Mouse (Mus musculus) left cerebral cortex, adult 8-10 months (tissue): ENCODE results near the gene Epn2. TPM values are rescaled to one million over a fixed set of nuclear protein-coding genes. Genes with fewer than 3 reads are reported as not detected.
A peak's percentile ranks its signal among the peaks of the same experiment; 100 is the strongest.

Source experiments
- DNase-seq, 2 experiments: peaks; one replicate each; pipeline ENCODE4 v3.0.0; 2022; ENCODE audit warnings: low spot score in 2 of 2
- total RNA-seq, 4 experiments: library from RNA; stranded (reverse); gene quantifications; 2 replicates each; pipeline ENCODE4 v1.2.4; 2022

The Epn2 gene
- 100 to 1,000 TPM; 101 to 118 (median 107) TPM for total RNA-seq

DNA sequence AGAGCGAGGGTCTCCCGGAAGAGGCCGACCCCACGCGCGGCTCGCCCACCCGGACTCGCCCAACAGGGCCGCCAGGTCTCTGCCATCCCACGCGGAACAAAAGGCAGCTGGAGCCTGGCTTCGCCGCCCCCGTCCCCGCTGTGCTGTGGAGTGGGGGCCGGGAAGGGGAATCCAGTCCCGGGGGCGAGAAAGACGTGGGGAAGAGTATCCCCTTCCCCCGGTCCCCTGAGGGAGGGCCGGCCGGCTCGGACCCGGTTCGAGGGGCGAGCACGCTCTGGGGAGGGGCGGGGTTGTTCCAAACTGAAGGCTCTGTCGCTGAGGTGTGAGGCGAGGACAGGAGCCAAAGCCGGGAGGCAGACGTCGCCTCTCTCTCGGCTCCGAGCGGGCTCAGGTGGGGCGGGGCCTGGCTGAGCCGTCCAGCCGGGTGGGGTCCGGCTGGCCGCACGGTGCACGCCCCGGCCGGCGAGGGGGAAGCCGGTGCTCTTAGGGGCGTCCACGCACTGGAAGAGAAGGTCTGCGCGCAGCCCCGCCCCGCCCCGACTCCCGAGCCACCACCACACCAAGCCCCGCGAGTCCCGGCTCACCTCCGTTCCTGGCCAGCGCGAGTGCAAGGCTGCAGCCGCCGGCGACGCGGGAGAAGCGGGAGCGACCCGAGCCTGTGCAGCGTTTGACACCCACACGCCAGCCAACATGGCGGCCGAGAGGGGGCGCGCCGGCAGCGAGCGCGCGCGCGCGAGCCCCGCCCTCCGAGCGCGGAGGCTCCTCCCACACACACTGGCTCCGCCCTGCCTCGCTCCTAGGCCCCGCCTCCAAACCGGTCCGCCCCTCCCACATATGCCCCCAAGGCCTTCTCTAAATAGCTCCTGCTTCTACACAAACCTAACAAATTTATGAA, at the start of gene Epn2:
Epn2 (minus strand) TSS at position 705 of the 895 bp plus-strand sequence.
- peak; percentile 55 to 58 for DNase-seq

DNA sequence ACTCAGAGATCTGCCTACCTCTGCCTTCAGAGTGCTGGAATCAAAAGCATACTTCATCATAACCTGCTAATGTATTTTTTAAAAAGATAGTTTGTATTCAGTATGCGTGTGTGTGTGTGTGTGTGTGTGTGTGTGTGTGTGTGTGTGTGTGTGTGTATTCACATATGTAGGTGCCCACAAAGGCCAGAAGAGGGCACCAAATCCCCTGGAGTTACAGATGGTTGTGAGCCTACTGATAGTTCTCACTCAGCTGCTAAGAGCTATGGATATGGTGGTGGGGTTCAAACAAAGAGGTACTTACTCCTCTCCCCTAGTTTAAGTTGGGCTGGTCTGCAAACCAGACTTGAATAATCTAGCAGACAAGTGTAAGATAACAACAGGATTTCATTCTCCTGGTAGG, 47.0 kb upstream of the Epn2 start:
- DNase-seq, result no peak

DNA sequence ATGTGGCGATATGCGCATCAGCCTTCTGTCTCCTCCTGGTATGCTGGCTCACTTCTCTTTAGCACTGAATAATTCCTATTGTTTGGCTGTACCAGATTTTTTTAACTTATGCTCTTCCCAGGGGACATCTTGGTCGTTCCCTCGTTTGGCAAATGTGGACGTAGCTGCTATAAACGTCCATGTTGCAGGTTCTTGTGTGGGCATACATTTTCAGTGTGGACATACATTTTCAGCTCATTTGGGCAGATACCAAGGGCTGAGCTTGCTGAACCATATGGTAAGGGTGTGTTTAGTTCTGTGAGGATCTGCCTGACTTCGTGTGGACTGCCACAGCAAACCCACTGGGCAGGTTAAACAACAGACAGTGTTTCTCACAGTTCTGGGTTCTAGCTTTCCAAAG, 45.6 kb upstream of the Epn2 start:
- DNase-seq, result peak in 1 of 2 experiments; percentile 75

DNA sequence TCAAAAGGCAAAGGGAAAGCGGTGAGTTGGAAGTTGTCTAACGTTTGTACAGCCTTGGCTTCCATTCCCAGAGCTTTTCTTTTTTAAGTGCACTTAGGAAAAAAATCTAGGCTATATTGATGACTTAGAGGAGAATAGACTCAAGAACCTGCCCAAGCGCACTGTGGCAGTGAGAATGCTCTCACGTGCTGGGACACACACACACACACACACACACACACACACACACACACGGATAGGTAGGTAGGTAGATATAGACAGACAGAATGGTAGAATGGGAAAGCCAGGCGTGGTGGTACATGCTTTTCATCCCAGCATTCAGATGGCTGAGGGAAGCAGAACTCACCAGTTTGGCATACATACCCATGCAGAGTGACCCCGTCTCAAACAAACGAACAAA, 41.3 kb upstream of the Epn2 start:
- DNase-seq, result no peak

DNA sequence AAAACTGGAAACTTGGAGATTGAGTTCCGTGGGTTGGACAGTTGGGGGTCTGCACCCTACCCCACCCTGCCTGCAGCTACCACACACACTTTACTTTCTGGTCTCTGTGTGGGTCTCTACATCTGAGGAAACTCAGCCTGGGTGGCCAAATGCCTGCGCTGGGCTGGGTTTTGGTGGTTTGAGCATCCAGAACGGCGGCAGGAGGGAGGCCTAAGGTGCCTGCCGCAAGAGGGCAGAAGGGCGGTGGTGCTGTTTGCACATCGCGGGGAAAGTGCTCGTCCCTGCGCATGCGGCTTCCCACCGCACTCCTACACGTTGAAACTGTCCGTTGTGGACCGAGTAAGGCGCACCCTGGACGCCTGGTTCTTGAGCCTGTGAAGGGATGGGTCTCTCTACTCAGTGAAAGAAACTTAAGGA, 40.8 kb upstream of the Epn2 start:
- DNase-seq, result peak; percentile 78 to 79

DNA sequence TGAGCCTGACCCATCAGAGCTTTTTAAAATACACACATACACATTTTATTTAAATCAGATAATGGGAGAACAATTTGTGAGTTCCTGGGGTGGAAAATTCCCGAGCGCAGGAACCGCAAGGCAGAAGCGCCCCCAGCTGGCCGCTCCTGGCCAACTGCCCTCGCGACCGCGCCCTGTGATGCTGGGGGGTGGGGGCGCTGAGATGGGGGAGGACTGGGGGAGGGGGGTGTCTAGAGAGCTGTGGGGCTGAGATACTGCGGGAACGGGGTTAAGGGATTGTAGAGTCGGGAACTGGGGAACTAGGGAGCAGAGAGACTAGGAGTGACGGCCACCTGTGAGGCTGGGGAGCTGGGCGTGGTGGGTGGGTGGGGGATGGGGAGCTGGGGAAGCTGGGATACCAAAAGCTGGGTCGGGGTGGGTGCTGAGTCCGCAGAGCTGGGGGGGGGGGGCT, 40.3 kb upstream of the Epn2 start:
- DNase-seq, result peak; percentile 35 to 64

DNA sequence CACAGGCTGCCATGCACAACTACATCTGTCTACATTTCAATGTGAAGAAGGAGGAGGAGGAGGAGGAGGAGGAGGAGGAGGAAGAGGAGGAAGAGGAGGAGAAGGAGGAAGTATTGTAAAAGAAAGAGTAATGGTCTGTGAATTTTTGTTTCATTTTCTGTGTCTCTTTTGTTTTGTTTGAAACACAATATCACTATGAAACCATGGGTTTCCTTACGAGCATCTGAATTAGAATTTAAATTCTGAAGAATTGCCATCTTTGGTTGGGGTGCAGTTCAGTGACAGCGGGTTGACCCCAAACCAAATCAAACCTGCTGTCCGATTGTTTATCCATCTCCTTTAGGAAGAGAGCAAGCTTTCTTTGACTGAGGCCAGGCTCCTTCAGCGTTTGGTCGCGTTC, 39.9 kb upstream of the Epn2 start:
- no peak for DNase-seq

DNA sequence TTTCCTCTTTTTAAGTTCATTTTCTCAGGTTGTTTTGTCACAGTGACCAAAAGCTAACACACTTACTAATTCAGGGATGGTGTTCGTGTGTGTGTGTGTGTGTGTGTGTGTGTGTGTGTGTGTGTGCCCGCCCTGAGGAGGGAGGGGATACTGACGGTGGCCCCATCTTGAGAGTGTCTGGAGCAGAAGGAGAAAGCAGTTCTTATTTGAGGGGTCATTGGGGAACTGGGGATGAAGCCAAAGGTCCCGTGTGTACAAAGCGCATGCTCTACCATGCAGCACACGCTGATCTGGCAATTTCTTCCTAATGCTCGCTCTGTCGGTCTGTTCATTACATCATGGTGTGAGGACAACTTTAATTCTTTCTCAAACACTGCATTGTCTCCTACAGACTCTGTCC, 39.1 kb upstream of the Epn2 start:
- no peak for DNase-seq

DNA sequence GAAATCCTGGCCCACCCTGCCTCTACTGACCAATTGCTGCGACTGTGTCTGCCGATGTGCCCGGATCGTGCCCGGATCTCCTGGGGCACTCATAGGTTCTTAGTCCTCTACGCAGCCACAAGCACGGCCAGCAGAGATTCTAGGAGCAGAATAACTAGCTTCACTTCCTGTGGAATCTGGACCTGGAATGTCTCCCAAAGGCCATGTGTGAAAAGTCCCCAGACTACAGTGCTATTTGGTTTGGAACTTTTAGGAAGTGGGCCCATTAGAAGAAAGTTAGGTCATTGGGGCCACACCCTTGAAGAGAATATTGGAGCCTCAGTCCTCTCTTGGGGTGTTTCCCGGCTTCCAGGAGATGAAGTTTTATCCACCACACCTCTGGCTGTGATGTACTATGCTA, 38.6 kb upstream of the Epn2 start:
- no peak for DNase-seq

DNA sequence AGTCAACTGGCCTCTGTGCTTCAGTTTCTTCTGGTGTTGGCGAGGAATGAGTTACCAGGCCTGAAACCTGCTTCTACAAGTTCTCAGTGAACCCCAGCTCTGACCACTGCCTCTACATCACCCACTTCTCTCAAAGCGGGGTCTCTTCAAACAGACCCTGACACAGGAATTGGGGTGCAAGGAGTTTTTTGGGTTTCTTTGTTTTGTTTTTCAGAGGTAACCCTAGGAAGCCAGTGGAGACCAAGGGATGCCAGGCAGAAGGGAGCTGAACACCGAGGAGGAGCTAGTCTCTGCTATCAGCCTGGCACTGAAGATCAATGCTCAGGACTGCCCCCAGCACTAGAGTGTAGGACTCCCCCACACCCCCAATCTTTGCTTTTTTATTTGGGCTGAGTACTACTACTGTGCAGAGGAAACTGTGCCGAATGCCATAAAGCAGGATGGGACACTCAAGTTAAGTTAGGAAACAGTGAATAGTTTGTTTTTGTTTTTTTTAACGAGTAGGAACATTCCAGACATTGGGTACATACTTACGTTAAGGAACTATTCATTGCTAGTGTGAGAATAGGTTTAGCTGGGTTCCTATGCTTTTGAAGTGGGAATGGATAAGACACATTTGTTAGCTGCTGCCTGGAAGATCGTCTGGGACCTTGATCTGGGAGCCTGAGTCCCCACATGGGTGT, 37.9 kb upstream of the Epn2 start:
- no peak for DNase-seq

DNA sequence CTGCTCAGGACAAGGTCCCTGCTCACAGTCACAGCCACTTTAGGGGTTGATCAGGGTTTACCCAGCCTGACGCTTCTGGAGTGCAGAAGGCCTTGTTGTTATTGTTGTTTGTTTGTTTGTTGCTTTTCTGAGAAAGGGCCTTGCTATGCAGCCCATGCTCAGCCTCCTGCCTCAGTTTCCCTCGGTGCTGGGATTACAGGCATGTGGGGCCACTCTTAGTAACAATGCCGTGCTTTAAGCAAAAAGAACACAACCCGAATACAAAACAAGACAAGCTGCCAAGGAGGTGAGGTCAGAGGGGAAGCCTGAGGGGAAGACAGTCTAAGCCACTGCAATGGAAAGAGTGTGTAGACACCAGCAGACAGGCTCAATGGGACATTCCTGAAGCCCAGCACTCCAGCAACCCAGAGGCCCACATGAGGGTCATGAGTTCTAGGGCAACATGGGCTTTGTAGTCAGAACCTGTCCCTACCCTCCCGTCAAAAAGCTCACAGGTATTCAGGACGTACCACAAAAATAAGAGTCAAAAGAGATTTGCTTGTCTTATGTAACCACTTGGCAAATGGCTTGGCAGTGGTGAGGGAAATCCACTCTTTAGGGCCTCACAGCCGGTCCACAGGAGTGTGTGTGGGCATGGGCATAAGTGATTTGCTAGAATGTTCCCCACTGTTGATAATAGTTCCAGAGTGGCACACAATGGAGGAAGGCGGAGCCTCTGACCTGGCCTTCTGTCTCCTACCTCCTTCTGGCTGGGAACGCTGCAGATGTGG, 37.2 kb upstream of the Epn2 start:
- DNase-seq, result no peak

DNA sequence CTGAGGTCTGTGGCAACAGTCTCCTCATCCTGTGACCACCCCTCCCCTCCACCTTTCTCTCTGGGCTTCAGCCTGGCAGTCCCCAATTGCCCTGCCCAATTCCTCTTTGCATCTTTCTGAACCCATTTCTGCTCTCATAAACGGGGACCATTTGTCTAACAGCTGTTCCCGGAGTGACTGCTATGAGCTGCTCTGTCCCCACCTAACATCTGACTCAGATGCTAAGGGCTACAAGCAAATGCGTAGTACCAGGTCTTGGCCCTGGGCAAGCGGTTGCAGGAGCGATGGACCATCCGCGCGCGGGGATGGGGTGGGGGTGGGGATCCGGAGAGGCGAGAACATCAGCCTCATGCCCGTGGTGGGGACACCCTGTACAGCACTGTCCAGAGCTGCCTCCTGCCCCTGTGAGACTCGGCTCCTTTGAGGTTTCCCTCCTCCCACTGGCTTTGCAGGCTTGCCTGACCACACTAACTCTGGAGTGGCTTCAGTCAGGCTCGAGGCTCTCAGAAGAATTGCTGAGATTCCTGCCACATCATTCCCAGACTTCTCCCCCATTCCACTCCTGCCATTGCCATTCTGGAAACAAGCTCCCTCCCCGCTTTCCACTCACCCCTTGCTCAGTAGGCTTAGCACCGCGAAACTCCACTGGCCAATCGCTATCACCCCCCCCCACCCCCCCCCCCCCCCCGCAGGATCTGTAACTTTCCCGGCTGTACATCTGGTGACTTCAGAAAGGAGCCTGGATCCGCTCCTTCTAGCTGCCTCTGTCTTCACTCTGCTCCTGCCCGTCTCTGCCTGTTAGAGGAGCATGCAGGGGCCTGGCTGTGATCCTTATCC, 36.4 kb upstream of the Epn2 start:
- DNase-seq, result no peak

DNA sequence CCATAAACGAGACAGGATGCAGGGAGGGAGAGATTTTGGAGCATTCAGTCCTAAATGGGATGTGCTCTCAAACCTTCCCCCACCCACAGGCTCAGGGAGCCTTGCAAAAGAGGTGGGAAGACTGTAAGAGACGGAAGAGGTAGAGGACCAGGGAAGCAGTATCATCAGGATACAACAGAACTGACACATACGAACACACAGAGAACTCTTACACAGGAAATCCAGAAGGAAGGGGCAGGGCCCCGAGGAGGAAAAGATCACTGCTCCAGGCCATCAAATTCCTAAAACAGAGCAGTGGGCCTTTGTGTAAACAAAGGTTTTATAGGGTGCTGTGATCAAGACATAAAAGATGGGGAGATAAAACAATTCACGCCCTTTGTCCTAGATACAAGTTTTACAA, 34.9 kb upstream of the Epn2 start:
- no peak for DNase-seq

DNA sequence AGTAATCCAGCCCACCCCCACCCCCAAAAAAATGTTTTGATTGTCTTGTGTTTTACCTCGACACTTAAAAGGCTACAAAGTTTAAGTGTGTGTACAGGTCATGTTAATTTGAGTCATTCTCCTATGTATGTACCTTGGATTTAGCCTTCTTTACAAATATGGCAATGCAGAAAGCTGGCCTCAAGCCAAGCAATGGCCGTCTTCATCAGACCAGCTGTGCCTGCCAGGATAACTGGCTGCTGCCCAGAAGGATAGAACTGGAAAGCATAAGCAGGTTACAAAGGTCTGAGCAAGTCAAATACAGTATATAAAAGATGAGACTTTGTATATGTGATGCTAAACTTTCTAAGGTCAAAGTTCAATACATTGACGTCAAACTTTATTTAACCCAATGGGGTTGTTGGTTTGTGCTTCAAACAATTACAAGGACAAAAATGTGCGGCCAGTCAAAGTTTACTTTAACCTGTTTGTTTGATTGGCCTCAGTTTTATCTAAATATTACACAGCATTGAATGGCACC, 32.7 kb upstream of the Epn2 start:
- DNase-seq, result no peak

DNA sequence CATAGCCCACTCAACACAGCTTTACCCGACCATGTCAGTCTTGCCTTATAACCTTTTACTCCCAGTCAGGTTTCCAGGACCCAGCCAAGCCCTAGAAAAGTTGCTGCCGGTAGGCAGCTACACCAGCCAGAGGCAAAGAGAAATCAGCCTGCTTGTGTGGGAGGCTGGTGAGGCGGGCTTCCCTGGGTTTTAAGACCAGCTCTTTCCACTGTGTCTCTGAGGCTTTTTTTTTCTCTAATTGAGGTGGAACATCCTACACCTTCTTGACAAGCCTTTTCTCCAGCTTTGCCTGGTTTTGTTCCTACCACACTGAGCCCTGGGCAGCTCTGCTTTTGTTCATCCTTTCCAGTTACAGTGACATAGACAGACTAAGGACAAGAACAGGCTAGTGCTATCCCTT, 31.7 kb upstream of the Epn2 start:
- DNase-seq, result no peak

DNA sequence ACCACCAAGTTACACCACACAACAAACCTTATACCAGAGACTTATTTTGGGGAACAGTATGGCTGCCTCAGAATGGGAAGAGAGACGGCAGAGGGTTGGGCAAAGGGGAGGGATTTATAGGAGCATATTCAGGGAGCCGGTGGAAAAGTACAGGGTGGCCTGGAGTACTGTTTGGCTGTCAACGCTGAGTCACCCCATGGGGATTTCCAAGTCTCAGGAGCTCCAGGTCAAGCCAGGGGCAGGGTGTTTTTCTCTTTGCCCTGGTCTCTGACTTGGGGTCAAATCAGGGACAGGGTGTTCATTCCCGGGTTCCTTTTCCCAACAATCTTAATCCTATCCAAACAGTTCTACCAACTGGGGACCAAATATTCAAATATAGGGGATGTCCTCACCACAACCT, 28.6 kb upstream of the Epn2 start:
- no peak for DNase-seq

DNA sequence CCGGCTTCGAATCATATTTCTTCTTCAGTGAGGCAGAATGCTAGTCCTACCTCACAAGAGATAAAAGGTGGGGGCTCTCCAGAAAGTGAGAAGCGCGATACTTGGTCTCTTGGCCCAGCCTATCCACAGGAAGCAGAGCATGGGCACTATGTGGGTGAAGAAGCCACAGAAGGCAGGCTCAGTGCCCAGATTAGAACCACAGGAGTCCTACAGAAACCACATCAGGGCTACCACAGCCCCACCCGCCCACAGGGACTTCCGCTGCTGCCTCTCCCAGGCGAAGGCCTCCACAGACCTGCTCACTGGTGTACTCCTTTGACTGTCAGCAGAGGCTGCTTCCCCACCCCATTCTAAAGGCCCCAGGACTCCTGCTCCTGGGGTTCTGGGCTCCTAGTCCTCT, 23.2 kb upstream of the Epn2 start:
- DNase-seq, result no peak

DNA sequence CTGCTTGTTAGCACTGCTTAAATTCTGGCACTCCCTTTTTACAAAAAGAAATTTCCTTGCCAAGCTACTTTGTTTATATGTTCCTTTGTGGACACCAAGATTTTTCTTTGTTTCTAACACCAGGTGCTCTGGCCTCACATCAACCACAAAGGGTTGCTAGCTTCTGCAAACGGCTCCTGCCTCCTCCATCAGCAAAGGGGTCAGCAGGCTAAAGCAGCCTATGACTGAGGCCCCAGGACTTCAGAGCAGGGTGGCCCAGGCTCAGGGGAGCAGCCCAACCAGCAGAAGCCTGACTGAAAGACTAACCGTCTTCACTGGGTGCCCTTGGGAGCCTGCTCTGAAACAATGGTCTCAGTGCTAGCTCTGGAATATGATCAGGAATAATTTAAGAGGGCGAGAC, 22.0 kb upstream of the Epn2 start:
- no peak for DNase-seq

DNA sequence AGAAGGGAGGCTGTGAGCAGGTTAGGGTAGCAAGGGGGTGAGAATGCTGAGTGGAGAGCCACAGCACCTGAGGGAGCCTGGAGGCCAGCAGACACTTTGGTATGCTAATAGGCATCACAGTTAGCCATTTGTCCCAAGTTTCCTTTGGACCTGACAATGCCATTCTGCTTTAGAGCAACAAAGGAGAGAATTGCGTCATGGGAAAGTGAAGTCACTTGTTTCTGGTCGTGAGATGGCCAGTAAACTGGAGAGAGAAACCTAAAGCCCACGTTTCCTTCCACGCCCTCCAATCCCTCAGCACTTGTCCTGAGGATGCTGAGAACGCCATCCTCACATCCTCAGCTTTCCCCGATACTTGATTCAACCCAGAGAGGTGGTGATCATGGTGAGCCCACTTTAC, 18.9 kb upstream of the Epn2 start:
- DNase-seq, result no peak

DNA sequence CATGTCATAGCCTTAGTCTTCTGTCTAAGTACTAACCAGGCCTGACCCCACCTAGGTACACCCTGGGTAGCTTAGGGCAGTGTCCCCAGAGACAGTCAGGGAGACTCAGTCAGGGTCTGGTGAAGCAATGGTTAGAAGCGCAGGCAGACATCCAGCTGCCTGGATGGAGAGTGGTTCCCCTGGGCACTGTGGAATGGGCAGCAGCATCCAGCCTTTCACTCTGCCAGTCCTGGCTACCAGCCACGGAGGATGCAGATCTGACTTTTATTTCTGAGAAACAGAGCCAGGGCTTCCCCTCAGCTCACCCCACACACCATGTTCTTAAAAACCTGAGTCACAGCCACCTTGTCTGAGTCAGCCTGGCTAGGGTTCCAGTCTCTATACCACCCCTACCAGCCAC, 18.0 kb upstream of the Epn2 start:
- no peak for DNase-seq

DNA sequence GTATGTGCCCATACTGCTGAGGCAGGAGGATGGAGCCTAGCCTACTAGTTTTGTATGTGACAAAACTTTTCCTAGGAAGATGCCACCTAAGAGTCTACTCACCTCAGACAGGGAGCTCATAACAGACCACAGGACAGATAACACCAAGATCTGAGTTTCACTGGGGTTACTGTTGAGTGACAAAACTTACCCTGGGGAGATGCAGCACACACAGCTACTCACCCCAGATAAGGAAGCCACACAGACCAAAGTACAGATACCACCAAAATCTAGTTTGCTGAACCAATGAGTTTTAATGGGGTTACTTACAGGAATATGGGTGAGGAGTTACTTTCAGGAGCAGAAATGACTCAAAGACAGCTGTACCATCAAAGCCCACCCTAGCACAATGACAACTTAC, 13.6 kb upstream of the Epn2 start:
- no peak for DNase-seq
